Mouse (Mus musculus) mouse trophoblast stem cell (cell line): Measurements from ENCODE around the gene Dytn.
"Not testable (repeated sequence)": the region's sequence is repeated elsewhere in the genome, so short reads cannot be mapped to it uniquely, and the experiment has no call there.

Experiments used
- in situ Hi-C, 2 experiments: fragments of 300-500 bp; cut with MseI, MboI; formaldehyde crosslinking; loops; 2 replicates in 1 of 2; 3 replicates in 1 of 2; pipeline ENCODE4 v1.15.1; 2025

Gene Dytn

GRCm38 (mm10) chr1:63686827-63687226 lies at the start of gene Dytn:
Gene Dytn (minus strand): TSS chr1:63686927.
- in situ Hi-C loops, result no loop called here

- in situ Hi-C loops, result no loop called here
These were observed 43.6 kb upstream of the Dytn start, which contains the start of the genes Mdh1b and Fastkd2 for GRCm38 (mm10) chr1:63730240-63730771. Gene Mdh1b (minus strand): TSS chr1:63730318. Gene Fastkd2 (plus strand): TSS chr1:63730614.

GRCm38 (mm10) chr1:63729796-63730195 lies 43.1 kb upstream of the Dytn start:
- in situ Hi-C loops, result no loop called here

GRCm38 (mm10) chr1:63720161-63720560 lies 33.4 kb upstream of the Dytn start:
- in situ Hi-C loops, result no loop called here

- in situ Hi-C loops, result no loop called here
These were observed 22.1 kb upstream of the Dytn start for GRCm38 (mm10) chr1:63708876-63709275.

- in situ Hi-C loops, result no loop called here
These were observed 19.0 kb upstream of the Dytn start for GRCm38 (mm10) chr1:63705733-63706132.

GRCm38 (mm10) chr1:63696861-63697260 lies 10.1 kb upstream of the Dytn start:
- in situ Hi-C loops, result no loop called here

- in situ Hi-C loops, result no loop called here
These were observed 10.8 kb downstream of the Dytn start for GRCm38 (mm10) chr1:63675975-63676374.

GRCm38 (mm10) chr1:63668852-63669160 lies 17.9 kb downstream of the Dytn start:
- in situ Hi-C loops, result loop anchor here (5.0 to 25.0 kb wide), 2 partner anchors 778 to 1018 kb away; partner anchors contain the start of gene Ccnyl1 (in 1 of the 2)

GRCm38 (mm10) chr1:63667949-63668851 lies 18.5 kb downstream of the Dytn start:
- in situ Hi-C loops, result loop anchor here (5.0 to 25.0 kb wide), 2 partner anchors 779 to 1019 kb away; partner anchors contain the start of gene Ccnyl1 (in 1 of the 2)

GRCm38 (mm10) chr1:63667201-63667948 lies 19.4 kb downstream of the Dytn start:
- in situ Hi-C loops, result loop anchor here (5.0 to 25.0 kb wide), 2 partner anchors 780 to 1020 kb away; partner anchors contain the start of gene Ccnyl1 (in 1 of the 2)

- in situ Hi-C loops, result loop anchor here (5.0 to 25.0 kb wide), 2 partner anchors 781 to 1021 kb away; partner anchors contain the start of gene Ccnyl1 (in 1 of the 2)
These were observed 20.6 kb downstream of the Dytn start for GRCm38 (mm10) chr1:63666089-63666488.

GRCm38 (mm10) chr1:63659591-63659990 lies 27.1 kb downstream of the Dytn start:
- in situ Hi-C loops, result loop anchor here in 1 of 2 experiments (25.0 kb wide), 1 partner anchor 1028 kb away; the partner anchor contains the start of gene Ccnyl1

- in situ Hi-C loops, result loop anchor here in 1 of 2 experiments (25.0 kb wide), 1 partner anchor 1029 kb away; the partner anchor contains the start of gene Ccnyl1
These were observed 28.7 kb downstream of the Dytn start for GRCm38 (mm10) chr1:63658016-63658415.

GRCm38 (mm10) chr1:63639921-63640320 lies 46.8 kb downstream of the Dytn start:
- in situ Hi-C loops, result no loop called here

- in situ Hi-C loops, result not testable (repeated sequence)
These were observed 56.3 kb downstream of the Dytn start for GRCm38 (mm10) chr1:63630390-63630789.

GRCm38 (mm10) chr1:63628211-63628610 lies 58.5 kb downstream of the Dytn start:
- in situ Hi-C loops, result no loop called here

GRCm38 (mm10) chr1:63615668-63616067 lies 71.1 kb downstream of the Dytn start, which contains the start of gene Gm39653:
Gene Gm39653 (plus strand): TSS chr1:63615968.
- in situ Hi-C loops, result no loop called here

GRCm38 (mm10) chr1:63614594-63614993 lies 72.1 kb downstream of the Dytn start:
- in situ Hi-C loops, result no loop called here

- in situ Hi-C loops, result no loop called here
These were observed 77.1 kb downstream of the Dytn start for GRCm38 (mm10) chr1:63609613-63610012.

GRCm38 (mm10) chr1:63603870-63604500 lies 82.7 kb downstream of the Dytn start:
- in situ Hi-C loops, result no loop called here
